Mouse (Mus musculus): Measurements from ENCODE around the gene Fubp1. TPM values are rescaled to one million over a fixed set of nuclear protein-coding genes. Genes with fewer than 3 reads are reported as not detected.

The Fubp1 gene
- 241 and 243 TPM in 2 replicates for polyA plus RNA-seq (2012; rRNA removed)

DNA sequence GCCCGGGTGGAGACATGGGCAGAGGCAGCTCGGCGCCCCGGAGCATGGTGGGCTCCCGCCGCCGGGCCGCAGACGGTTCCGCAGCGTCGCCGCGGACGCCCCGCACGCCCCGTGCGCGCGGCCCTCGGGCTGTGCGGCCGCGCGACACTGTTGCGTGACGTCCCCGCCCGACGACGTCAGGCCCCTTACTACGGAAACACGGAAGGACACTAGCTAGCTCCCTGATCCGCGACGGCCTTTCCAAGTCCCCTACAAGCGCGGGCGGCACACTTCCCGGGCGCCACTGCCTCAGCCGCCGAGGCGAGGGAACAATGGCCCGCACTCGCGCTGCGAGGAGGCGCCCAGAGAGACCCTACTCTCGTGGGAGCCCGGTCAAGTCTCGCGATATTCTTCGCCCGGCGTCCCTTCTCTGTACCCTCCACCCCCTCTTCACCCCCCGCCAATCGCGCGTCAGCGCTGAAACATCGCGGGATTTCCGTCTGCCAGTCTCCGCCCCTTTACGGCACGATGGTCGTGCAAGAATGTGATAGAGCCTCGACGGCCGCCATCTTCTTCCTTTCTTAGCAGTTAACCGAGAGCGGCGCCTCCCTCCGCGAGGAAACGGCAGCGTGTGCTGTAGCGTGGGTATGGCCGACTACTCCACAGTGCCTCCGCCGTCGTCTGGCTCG lies at the start of gene Fubp1, which contains the start of gene Dnajb4:
Gene Fubp1, plus strand, starts transcription at position 456 of the 668 bp plus-strand sequence.
Gene Dnajb4, minus strand, starts transcription at position 336 of the 668 bp plus-strand sequence.

DNA sequence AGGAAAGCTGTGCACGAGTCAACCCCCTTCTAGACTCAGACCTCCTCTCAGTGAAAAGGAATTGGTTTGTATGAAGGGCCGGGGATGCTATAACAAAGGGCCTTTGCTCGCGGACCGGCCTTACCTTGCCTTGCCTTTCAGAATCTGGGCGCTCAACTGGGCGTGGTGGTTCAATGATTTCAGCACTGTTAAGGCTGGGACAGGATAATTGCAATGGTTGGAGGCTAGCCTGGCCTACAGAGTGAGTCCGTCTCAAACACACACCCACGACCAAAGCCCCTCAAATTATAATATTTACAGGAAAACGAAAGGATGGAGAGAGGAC lies 44.2 kb upstream of the Fubp1 start, which contains the start of gene Gipc2:
Gene Gipc2, minus strand, starts transcription at position 132 of the 325 bp plus-strand sequence.

DNA sequence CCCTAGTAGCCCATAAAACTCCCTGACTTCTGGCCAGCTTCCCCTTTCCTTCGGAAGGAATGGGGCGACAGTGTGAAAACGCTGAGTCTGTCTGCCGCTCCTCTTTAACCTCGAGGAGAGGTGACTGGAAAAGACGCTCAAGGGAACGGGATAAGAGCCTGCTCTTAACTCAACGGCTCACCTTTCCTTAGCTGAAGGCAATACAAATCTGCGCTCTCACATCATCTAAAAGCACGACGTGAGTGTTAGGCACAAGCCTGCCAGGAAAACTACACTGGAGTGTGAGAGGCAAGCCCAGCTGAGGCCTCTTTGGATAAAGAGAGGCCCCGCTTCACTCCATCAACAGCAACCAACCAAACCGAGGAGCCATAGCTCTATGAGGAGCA lies 55.8 kb downstream of the Fubp1 start, which contains the start of gene Nexn:
Gene Nexn, minus strand, starts transcription at position 315 of the 386 bp plus-strand sequence.

Other genes with a start within 250 kb of the Fubp1 start
- gene Gipc2, start 44.2 kb upstream of the Fubp1 start, polyA plus RNA-seq (2012; rRNA removed): 7.8 and 8.2 TPM in 2 replicates
- gene Dnajb4, start 120 bp upstream of the Fubp1 start, polyA plus RNA-seq (2012; rRNA removed): 23.5 and 26.8 TPM in 2 replicates
- 1.5 and 2.5 TPM in 2 replicates for gene Nexn, start 55.9 kb downstream of the Fubp1 start, polyA plus RNA-seq (2012; rRNA removed)
- 25.6 and 26.4 TPM in 2 replicates for gene Miga1, start 130.0 kb downstream of the Fubp1 start, polyA plus RNA-seq (2012; rRNA removed)
- gene Usp33, start 136.1 kb downstream of the Fubp1 start, polyA plus RNA-seq (2012; rRNA removed): 106 and 111 TPM in 2 replicates
- gene Zzz3, start 185.1 kb downstream of the Fubp1 start, polyA plus RNA-seq (2012; rRNA removed): 27.0 and 27.9 TPM in 2 replicates